Mouse (Mus musculus) stomach, embryonic 14.5 days (tissue): ENCODE measurements at regions not wholly inside any gene's neighbourhood (a gene's known extent, or its start where the extent isn't known, plus 50 kb on each side); places are given as distances from the start of the nearest gene placed in this dataset.

Experiments used
- ATAC-seq: fragments of 200-750 bp; cut with Nextera tagmentation; 2 replicates; pipeline ENCODE4 v1.8.0; 2017; ENCODE audit warnings: low read depth, moderate TSS enrichment; ENCODE audit not compliant: insufficient number of reproducible peaks, insufficient read depth, low FRiP score
- H3K27ac ChIP-seq: fragments of 300-500 bp; sonication (generic); 2 replicates; pipeline ENCODE4 v1.5.1; 2014; ENCODE audit warnings: mild to moderate bottlenecking, low read length, moderate library complexity, mixed read lengths
- H3K27me3 ChIP-seq: fragments of 300-500 bp; sonication (generic); 2 replicates; pipeline ENCODE4 v1.6.1; 2014; ENCODE audit warnings: low read length, control low read depth, mixed read lengths; ENCODE audit not compliant: control insufficient read depth, insufficient read depth
- H3K36me3 ChIP-seq: fragments of 300-500 bp; sonication (generic); 2 replicates; pipeline ENCODE4 v1.6.1; 2014; ENCODE audit warnings: mild to moderate bottlenecking, control low read depth, low read length, moderate library complexity, mixed read lengths; ENCODE audit not compliant: control insufficient read depth, insufficient read depth
- H3K4me1 ChIP-seq: fragments of 300-500 bp; sonication (generic); 2 replicates; pipeline ENCODE4 v1.6.1; 2014; ENCODE audit warnings: low read length, control low read depth, mixed read lengths; ENCODE audit not compliant: control insufficient read depth, insufficient read depth
- H3K4me2 ChIP-seq: fragments of 300-500 bp; sonication (generic); replicated peaks from 2 replicates; pipeline ENCODE4 v1.6.1; 2014; ENCODE audit warnings: low read depth, low read length, control low read depth
- H3K4me3 ChIP-seq: fragments of 300-500 bp; sonication (generic); 2 replicates; pipeline ENCODE4 v1.5.1; 2014; ENCODE audit warnings: low read depth, low read length, control low read depth
- H3K9ac ChIP-seq: fragments of 300-500 bp; sonication (generic); replicated peaks from 2 replicates; pipeline ENCODE4 v1.6.1; 2014; ENCODE audit warnings: low read depth, mild to moderate bottlenecking, control low read depth, low read length, moderate library complexity, mixed read lengths
- H3K9me3 ChIP-seq: fragments of 300-500 bp; sonication (generic); 2 replicates; pipeline ENCODE4 v1.6.1; 2016; ENCODE audit warnings: low read depth, low read length, control low read depth; ENCODE audit not compliant: control insufficient read depth
- WGBS: fragments of 180-500 bp; shearing (Covaris S2); extraction: QIAGEN DNeasy Blood & Tissue Kit; methylation state at CpG from one replicate; pipeline ENCODE4 v1.1.7; 2014; 5-methylcytosine and 5-hydroxymethylcytosine counted together

GRCm38 (mm10) chr12:106177861-106178260, 167.8 kb downstream of the Vrk1 start:
- no peaks in the 10 kb centered on the region for H3K36me3 ChIP-seq
- ATAC-seq, result no peak
- no peak overlapping the region for H3K4me2 ChIP-seq
- no peaks in the 10 kb centered on the region for H3K27me3 ChIP-seq
- no peaks in the 10 kb centered on the region for H3K9me3 ChIP-seq
- H3K9ac ChIP-seq, result no peak overlapping the region
- H3K27ac ChIP-seq, result no peak overlapping the region
- H3K4me1 ChIP-seq, result peaks cover 4% of the 10 kb centered on the region; the same call in 1 of the 2 replicates
- WGBS, result 71% methylated on average over 3 of the region's 3 CpGs
- H3K4me3 ChIP-seq, result no peak overlapping the region

DNA sequence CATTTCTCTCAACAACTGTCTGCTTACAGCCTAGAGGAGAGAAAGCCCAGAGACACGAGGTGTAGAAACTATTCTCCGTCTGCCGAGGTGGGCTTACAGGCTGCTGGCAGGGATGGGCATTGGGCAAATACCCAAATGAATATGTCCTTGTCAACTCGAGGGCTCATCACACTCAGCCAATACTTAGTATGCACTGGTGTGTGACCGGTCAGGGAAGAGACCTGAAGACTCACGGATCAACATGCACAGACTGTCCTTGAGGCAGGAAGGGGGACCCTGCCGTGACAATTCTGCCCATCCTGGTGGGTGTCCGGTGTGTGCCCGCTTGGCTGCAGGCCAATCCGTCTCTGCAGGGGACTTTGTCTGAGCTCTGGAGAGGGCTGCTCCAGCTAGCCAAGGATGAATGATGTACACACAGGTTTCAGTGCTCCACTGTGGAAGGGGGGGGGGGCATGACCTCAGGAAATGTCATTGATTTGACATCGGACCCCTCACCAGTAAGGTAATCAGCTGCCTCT, 168.7 kb downstream of the Vrk1 start:
- no peak overlapping the region for H3K4me2 ChIP-seq
- H3K4me3 ChIP-seq, result no peak overlapping the region
- H3K36me3 ChIP-seq, result no peaks in the 10 kb centered on the region
- H3K27me3 ChIP-seq, result no peaks in the 10 kb centered on the region
- no peak overlapping the region for H3K9ac ChIP-seq
- WGBS, result 86% methylated on average over 11 of the region's 11 CpGs
- H3K4me1 ChIP-seq, result peaks cover 4% of the 10 kb centered on the region; the same call in 1 of the 2 replicates
- ATAC-seq, result no peak
- H3K27ac ChIP-seq, result no peak overlapping the region
- no peaks in the 10 kb centered on the region for H3K9me3 ChIP-seq

DNA sequence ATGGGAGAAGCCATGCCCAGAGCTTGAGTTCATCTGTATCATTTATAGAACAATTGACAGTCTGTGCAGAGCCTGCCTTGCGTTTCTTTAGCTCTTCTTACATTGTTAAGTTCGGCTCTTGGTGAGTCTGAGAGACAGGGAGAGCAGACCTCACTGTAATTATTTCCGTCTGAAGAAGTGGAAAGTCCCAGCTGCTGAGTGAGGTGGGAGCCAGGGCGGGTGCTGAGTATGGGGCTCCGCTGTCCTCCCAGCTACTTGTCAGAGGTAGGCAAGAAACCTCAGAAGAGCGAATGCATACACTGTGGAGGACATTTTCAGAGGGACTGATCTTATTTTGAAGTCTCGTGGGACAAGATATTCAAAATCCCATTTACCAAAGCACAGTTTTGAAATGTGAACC, 172.9 kb downstream of the Vrk1 start:
- H3K9ac ChIP-seq, result no peak overlapping the region
- no peaks in the 10 kb centered on the region for H3K9me3 ChIP-seq
- no peaks in the 10 kb centered on the region for H3K27me3 ChIP-seq
- no peak overlapping the region for H3K4me3 ChIP-seq
- no peaks in the 10 kb centered on the region for H3K4me1 ChIP-seq
- H3K36me3 ChIP-seq, result no peaks in the 10 kb centered on the region
- ATAC-seq, result no peak
- 78% methylated on average over 7 of the region's 7 CpGs for WGBS
- no peak overlapping the region for H3K27ac ChIP-seq
- no peak overlapping the region for H3K4me2 ChIP-seq

DNA sequence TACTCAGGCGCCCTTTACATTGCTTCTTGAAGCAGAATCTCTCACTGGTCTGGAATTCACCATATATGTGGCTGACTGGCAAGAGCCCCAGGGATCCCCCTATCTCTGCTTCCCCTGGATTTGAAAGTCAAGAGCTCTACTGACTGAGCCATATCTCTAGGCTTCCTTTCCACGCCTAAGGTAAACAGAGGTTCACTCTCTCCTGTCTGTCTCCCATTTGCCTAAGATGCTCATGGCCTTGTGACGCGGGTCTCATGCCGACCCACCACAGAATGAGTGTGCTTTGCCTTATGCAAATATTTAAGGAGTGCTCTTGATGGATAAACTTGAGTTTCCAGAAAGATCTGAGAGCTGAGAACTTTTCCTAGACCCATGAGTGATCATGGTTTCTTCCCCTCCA, 173.9 kb downstream of the Vrk1 start:
- Histone ChIP-seq H3K27me3 (no peaks in the 10 kb centered on the region), H3K9me3 (no peaks in the 10 kb centered on the region), H3K27ac (no peak overlapping the region), H3K36me3 (no peaks in the 10 kb centered on the region), H3K4me2 (no peak overlapping the region), H3K4me1 (no peaks in the 10 kb centered on the region), H3K9ac (no peak overlapping the region), H3K4me3 (no peak overlapping the region)
- WGBS, result 57% methylated on average over 5 of the region's 5 CpGs
- no peak for ATAC-seq

DNA sequence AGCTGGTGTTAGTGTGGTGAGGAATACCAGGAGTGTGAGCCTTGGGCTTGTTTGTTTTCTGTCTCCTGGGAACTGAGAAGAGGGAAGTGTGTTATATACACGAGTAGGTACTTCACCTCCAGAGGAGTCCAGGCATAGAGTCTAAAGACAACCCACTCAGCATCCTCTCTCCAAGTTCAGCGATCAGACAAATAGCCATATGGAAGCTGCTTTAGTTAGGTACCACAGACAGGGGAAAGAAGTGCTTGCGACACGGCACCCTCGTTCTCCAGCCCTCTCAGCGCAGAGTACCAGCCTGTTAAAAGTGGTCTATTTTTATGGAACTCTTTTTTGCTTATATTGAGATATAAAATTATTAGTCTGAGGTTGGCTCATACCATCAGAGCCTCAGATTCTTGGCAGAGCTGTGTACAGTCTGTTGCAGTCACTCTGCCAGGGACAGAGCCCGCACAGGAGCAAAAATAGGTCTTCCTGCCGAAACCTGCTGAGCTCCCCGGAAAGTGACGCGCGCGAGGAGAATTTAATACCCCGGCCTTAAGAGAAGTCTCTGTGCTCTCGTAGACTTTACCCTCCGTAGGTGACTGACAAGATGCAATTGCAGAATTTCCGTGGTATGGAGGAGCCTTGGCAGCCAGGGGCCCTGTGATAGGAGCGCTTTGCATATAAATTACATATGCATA, 175.5 kb downstream of the Vrk1 start:
- ATAC-seq, result no peak
- H3K36me3 ChIP-seq, result no peaks in the 10 kb centered on the region
- H3K27me3 ChIP-seq, result no peaks in the 10 kb centered on the region
- no peaks in the 10 kb centered on the region for H3K4me1 ChIP-seq
- no peak overlapping the region for H3K4me3 ChIP-seq
- H3K27ac ChIP-seq, result no peak overlapping the region
- H3K9ac ChIP-seq, result no peak overlapping the region
- H3K4me2 ChIP-seq, result no peak overlapping the region
- whole genome bisulfite sequencing, result 65% methylated on average over 18 of the region's 18 CpGs
- H3K9me3 ChIP-seq, result no peaks in the 10 kb centered on the region

GRCm38 (mm10) chr12:106186501-106186900, 176.5 kb downstream of the Vrk1 start:
- no peak overlapping the region for H3K27ac ChIP-seq
- no peaks in the 10 kb centered on the region for H3K9me3 ChIP-seq
- no peaks in the 10 kb centered on the region for H3K27me3 ChIP-seq
- H3K4me1 ChIP-seq, result no peaks in the 10 kb centered on the region
- WGBS, result 91% methylated on average over 10 of the region's 10 CpGs
- H3K4me2 ChIP-seq, result no peak overlapping the region
- ATAC-seq, result no peak
- no peak overlapping the region for H3K9ac ChIP-seq
- no peak overlapping the region for H3K4me3 ChIP-seq
- no peaks in the 10 kb centered on the region for H3K36me3 ChIP-seq

- Histone ChIP-seq H3K27me3 (no peaks in the 10 kb centered on the region), H3K36me3 (no peaks in the 10 kb centered on the region), H3K4me1 (no peaks in the 10 kb centered on the region), H3K9me3 (no peaks in the 10 kb centered on the region), H3K9ac (no peak overlapping the region), H3K27ac (no peak overlapping the region), H3K4me3 (no peak overlapping the region), H3K4me2 (no peak overlapping the region)
- no peak for ATAC-seq
- 84% methylated on average over 7 of the region's 7 CpGs for WGBS
Observed at GRCm38 (mm10) chr12:106191771-106192170, 181.7 kb downstream of the Vrk1 start.

DNA sequence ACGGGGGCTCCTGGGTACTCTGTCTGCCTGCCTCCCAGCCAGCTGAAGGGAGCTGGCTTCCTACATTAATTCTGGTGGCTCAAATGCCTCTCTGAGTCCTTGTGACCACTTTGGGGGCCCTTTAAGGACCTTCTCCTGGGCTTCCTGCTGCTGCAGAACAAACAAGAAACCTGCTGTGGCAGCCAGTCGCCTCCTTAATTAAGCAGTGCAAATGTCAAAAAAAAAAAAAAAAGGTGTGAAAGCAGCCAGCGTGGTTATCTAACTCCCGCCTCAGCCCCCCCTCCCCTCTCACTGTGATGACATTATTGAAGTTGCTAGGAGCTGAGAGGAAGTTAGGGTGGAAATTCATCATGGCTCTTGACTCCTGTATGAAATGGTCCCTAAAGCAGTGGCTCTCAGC, 189.3 kb downstream of the Vrk1 start:
- no peak overlapping the region for H3K9ac ChIP-seq
- no peaks in the 10 kb centered on the region for H3K4me1 ChIP-seq
- no peaks in the 10 kb centered on the region for H3K27me3 ChIP-seq
- H3K9me3 ChIP-seq, result no peaks in the 10 kb centered on the region
- WGBS, result 21% methylated on average over 4 of the region's 4 CpGs
- ATAC-seq, result no peak
- H3K4me2 ChIP-seq, result no peak overlapping the region
- H3K36me3 ChIP-seq, result no peaks in the 10 kb centered on the region
- H3K4me3 ChIP-seq, result no peak overlapping the region
- no peak overlapping the region for H3K27ac ChIP-seq

GRCm38 (mm10) chr12:106203526-106203925, 193.5 kb downstream of the Vrk1 start:
- H3K9ac ChIP-seq, result no peak overlapping the region
- no peaks in the 10 kb centered on the region for H3K36me3 ChIP-seq
- no peaks in the 10 kb centered on the region for H3K27me3 ChIP-seq
- H3K4me1 ChIP-seq, result no peaks in the 10 kb centered on the region
- no peak overlapping the region for H3K27ac ChIP-seq
- no peak for ATAC-seq
- H3K4me3 ChIP-seq, result no peak overlapping the region
- no peaks in the 10 kb centered on the region for H3K9me3 ChIP-seq
- H3K4me2 ChIP-seq, result no peak overlapping the region
- 88% methylated on average over 8 of the region's 8 CpGs for WGBS
